8 mouse cellular contexts compared by ENCODE assay signal in the genomic region with DNA sequence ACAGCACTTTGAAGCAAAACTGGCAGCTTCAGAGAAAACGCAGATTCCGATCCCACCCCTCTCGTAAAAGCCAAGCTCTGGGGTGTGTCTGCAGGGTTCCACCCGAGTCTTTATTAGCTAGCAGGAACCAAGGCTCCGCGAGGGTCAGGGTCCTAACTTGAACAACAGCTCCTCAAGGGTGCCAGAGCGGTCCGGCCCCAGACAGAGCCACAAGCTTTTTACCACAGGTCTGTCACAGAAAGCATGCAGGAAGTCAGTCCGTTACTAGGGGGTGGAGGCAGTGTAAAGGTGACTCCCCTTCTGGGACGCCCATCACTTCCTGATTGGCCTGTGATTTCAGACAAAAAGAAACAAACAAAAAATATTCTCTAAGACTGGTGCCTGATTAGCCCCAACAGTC. TPM values are rescaled to one million over a fixed set of nuclear protein-coding genes. Genes with fewer than 3 reads are reported as not detected.
DNase-seq lines count a peak whose midpoint lies in the region; ATAC-seq and TF ChIP-seq lines count a peak whose summit lies in the region.

No protein-coding gene starts in this region.

- H3K9me3 ChIP-seq in hindbrain, embryonic 14.5 days (ENCODE audit: control insufficient read depth, low read length), result no peaks in the 10 kb centered on the region
- H3K9me3 ChIP-seq in liver, embryonic 14.5 days (ENCODE audit: control insufficient read depth, low read length), result no peaks in the 10 kb centered on the region
- peaks cover 6% of the 10 kb centered on the region; the same call in 1 of the 2 replicates for H3K9me3 ChIP-seq in neural tube, embryonic 12.5 days

- peak overlapping the region; percentile 76 for H3K4me2 ChIP-seq in hindbrain, embryonic 14.5 days (replicated peaks)
- H3K4me2 ChIP-seq in liver, embryonic 14.5 days (ENCODE audit: low read depth), result peak overlapping the region; percentile 98
- peak overlapping the region; percentile 94 for H3K4me2 ChIP-seq in neural tube, embryonic 12.5 days (replicated peaks)

- DNase-seq in gastrocnemius, adult 2 months, result no peak
- no peak for DNase-seq in gastrocnemius, postnatal 14 days
- peak; percentile 42 for DNase-seq in adipocyte (ENCODE audit: low spot score)
- DNase-seq in hindbrain, embryonic 14.5 days (ENCODE audit: low spot score), result no peak
- DNase-seq in liver, embryonic 14.5 days (ENCODE audit: low read depth in 3 of 3, low spot score in 3 of 3), result no peak
- no peak for DNase-seq in layer of hippocampus, adult 11-12 months (ENCODE audit: low spot score)
- no peak for DNase-seq in right cerebral cortex, postnatal 14 days

- WGBS in hindbrain, embryonic 14.5 days, result 14% methylated on average over 10 of the region's 10 CpGs
- 8% methylated on average over 10 of the region's 10 CpGs for WGBS in liver, embryonic 14.5 days (ENCODE audit: insufficient replicate concordance)
- 3% methylated on average over 10 of the region's 10 CpGs for WGBS in neural tube, embryonic 12.5 days

- ATAC-seq in hindbrain, embryonic 14.5 days (ENCODE audit: low FRiP score), result no peak
- no peak for ATAC-seq in liver, embryonic 14.5 days (ENCODE audit: insufficient read depth)
- no peak for ATAC-seq in neural tube, embryonic 12.5 days (ENCODE audit: low FRiP score, low read depth)

- H3K36me3 ChIP-seq in hindbrain, embryonic 14.5 days (replicated peaks; ENCODE audit: control insufficient read depth, insufficient read depth), result no peaks in the 10 kb centered on the region
- no peaks in the 10 kb centered on the region for H3K36me3 ChIP-seq in liver, embryonic 14.5 days (replicated peaks; ENCODE audit: control insufficient read depth, insufficient read depth, low read depth)
- no peaks in the 10 kb centered on the region for H3K36me3 ChIP-seq in neural tube, embryonic 12.5 days

- peaks cover 88% of the 10 kb centered on the region for H3K27me3 ChIP-seq in hindbrain, embryonic 14.5 days (ENCODE audit: control insufficient read depth, insufficient read depth, low read length)
- H3K27me3 ChIP-seq in liver, embryonic 14.5 days (ENCODE audit: control insufficient read depth, insufficient read depth, low read length), result peaks cover 49% of the 10 kb centered on the region
- H3K27me3 ChIP-seq in neural tube, embryonic 12.5 days (replicated peaks), result peaks cover 90% of the 10 kb centered on the region

- no peak overlapping the region for H3K9ac ChIP-seq in hindbrain, embryonic 14.5 days
- peak overlapping the region; percentile 86 for H3K9ac ChIP-seq in liver, embryonic 14.5 days (replicated peaks)
- no peak overlapping the region for H3K9ac ChIP-seq in neural tube, embryonic 12.5 days

- peak overlapping the region; percentile 82 for H3K27ac ChIP-seq in gastrocnemius, adult 2 months
- no peak overlapping the region for H3K27ac ChIP-seq in hindbrain, embryonic 14.5 days
- H3K27ac ChIP-seq in liver, embryonic 14.5 days, result no peak overlapping the region
- H3K27ac ChIP-seq in neural tube, embryonic 12.5 days, result no peak overlapping the region

- intact Hi-C loops in gastrocnemius, adult 2 months (cut with DNase I), result no loop called here
- intact Hi-C loops in gastrocnemius, postnatal 14 days (cut with DNase I; ENCODE audit: low total_unique reads), result no loop called here

- no peak for TF ChIP-seq EP300 in liver, embryonic 14.5 days (IDR thresholded peaks at IDR 0.05; ENCODE audit: low read depth)

- H3K4me1 ChIP-seq in hindbrain, embryonic 14.5 days (replicated peaks; ENCODE audit: control insufficient read depth, insufficient read depth, low read length), result peaks cover 19% of the 10 kb centered on the region
- H3K4me1 ChIP-seq in liver, embryonic 14.5 days (replicated peaks; ENCODE audit: control insufficient read depth in 2 of 2, insufficient read depth in 2 of 2, low read length in 1 of 2), result peaks cover 6 to 16% of the 10 kb centered on the region in 2 experiments
- H3K4me1 ChIP-seq in neural tube, embryonic 12.5 days, result peaks cover 30% of the 10 kb centered on the region

- TF ChIP-seq CTCF in gastrocnemius, adult 2 months (IDR thresholded peaks at IDR 0.05), result no peak
- TF ChIP-seq CTCF in liver, embryonic 14.5 days (IDR thresholded peaks at IDR 0.05; ENCODE audit: low read depth), result no peak

- peak overlapping the region; percentile 90 for H3K4me3 ChIP-seq in gastrocnemius, adult 2 months
- H3K4me3 ChIP-seq in hindbrain, embryonic 14.5 days (replicated peaks; ENCODE audit: low read length), result peak overlapping the region; percentile 42
- peak overlapping the region; percentile 33 to 89; a peak in 3 of 4 replicates for H3K4me3 ChIP-seq in liver, embryonic 14.5 days (ENCODE audit: insufficient read depth in 1 of 2, low read depth in 2 of 2, low read length in 2 of 2)
- no peak overlapping the region for H3K4me3 ChIP-seq in neural tube, embryonic 12.5 days

RNA-seq across cellular contexts. Expression of a gene that starts 0.7 kb away (rescaled TPM):
- total RNA-seq in gastrocnemius, adult 2 months (2021), result 1 to 10 TPM; 1.0 to 1.1 TPM
- 1 to 10 TPM; 1.3 TPM for total RNA-seq in gastrocnemius, postnatal 14 days (2021)
- 1.2 and 2.0 TPM in 2 replicates for polyA plus RNA-seq in hindbrain, embryonic 14.5 days (2014; fragmentation: Nextera tagmentation; extraction: Ambion mirVana)
- polyA plus RNA-seq in liver, embryonic 14.5 days (2012; rRNA removed), result 1.0 and 1.3 TPM in 2 replicates
- polyA plus RNA-seq in liver, embryonic 14.5 days (2014; fragmentation: Nextera tagmentation; extraction: Ambion mirVana), result 0.75 and 0.83 TPM in 2 replicates
- 0.90 and 1.0 TPM in 2 replicates for polyA plus RNA-seq in neural tube, embryonic 12.5 days (2016; fragmentation: Nextera tagmentation; extraction: Ambion mirVana)

RNA-seq across cellular contexts. Expression of a gene that starts 0.7 kb away (rescaled TPM):
- 1 to 10 TPM; 2.4 to 2.9 TPM for total RNA-seq in gastrocnemius, adult 2 months (2021)
- total RNA-seq in gastrocnemius, postnatal 14 days (2021), result 1 to 10 TPM; 2.8 to 3.9 TPM
- polyA plus RNA-seq in hindbrain, embryonic 14.5 days (2014; fragmentation: Nextera tagmentation; extraction: Ambion mirVana), result 15.2 and 17.4 TPM in 2 replicates
- 5.5 and 6.0 TPM in 2 replicates for polyA plus RNA-seq in liver, embryonic 14.5 days (2012; rRNA removed)
- polyA plus RNA-seq in liver, embryonic 14.5 days (2014; fragmentation: Nextera tagmentation; extraction: Ambion mirVana), result 11.5 and 15.8 TPM in 2 replicates
- polyA plus RNA-seq in neural tube, embryonic 12.5 days (2016; fragmentation: Nextera tagmentation; extraction: Ambion mirVana), result 18.7 and 21.2 TPM in 2 replicates

RNA-seq across cellular contexts. Expression of a gene that starts 4.5 kb away (rescaled TPM):
- total RNA-seq in gastrocnemius, adult 2 months (2021), result 1 to 10 TPM; 6.1 to 8.4 TPM
- total RNA-seq in gastrocnemius, postnatal 14 days (2021), result 1 to 10 TPM in 1 of 2 experiments, under 1 TPM in 1; 0.95 to 1.4 TPM
- polyA plus RNA-seq in hindbrain, embryonic 14.5 days (2014; fragmentation: Nextera tagmentation; extraction: Ambion mirVana), result 0.63 and 0.79 TPM in 2 replicates
- 0.03 TPM in 1 of 2 replicates, not detected in the other for polyA plus RNA-seq in liver, embryonic 14.5 days (2012; rRNA removed)
- 0.08 TPM in 1 of 2 replicates, not detected in the other for polyA plus RNA-seq in liver, embryonic 14.5 days (2014; fragmentation: Nextera tagmentation; extraction: Ambion mirVana)
- polyA plus RNA-seq in neural tube, embryonic 12.5 days (2016; fragmentation: Nextera tagmentation; extraction: Ambion mirVana), result 0.19 and 0.20 TPM in 2 replicates

RNA-seq across cellular contexts. Expression of a gene that starts 10.2 kb away (rescaled TPM):
- 1 to 10 TPM; 1.8 to 3.5 TPM for total RNA-seq in gastrocnemius, adult 2 months (2021)
- total RNA-seq in gastrocnemius, postnatal 14 days (2021), result 1 to 10 TPM; 5.1 to 6.1 TPM
- 8.7 and 11.5 TPM in 2 replicates for polyA plus RNA-seq in hindbrain, embryonic 14.5 days (2014; fragmentation: Nextera tagmentation; extraction: Ambion mirVana)
- polyA plus RNA-seq in liver, embryonic 14.5 days (2012; rRNA removed), result 1.6 and 1.7 TPM in 2 replicates
- polyA plus RNA-seq in liver, embryonic 14.5 days (2014; fragmentation: Nextera tagmentation; extraction: Ambion mirVana), result 2.3 and 3.1 TPM in 2 replicates
- polyA plus RNA-seq in neural tube, embryonic 12.5 days (2016; fragmentation: Nextera tagmentation; extraction: Ambion mirVana), result 6.5 TPM in 2 replicates

RNA-seq across cellular contexts. Expression of a gene that starts 10.8 kb away (rescaled TPM):
- total RNA-seq in gastrocnemius, adult 2 months (2021), result 10 to 100 TPM; 27.9 to 32.4 TPM
- 10 to 100 TPM; 24.1 to 27.3 TPM for total RNA-seq in gastrocnemius, postnatal 14 days (2021)
- 4.0 and 4.3 TPM in 2 replicates for polyA plus RNA-seq in hindbrain, embryonic 14.5 days (2014; fragmentation: Nextera tagmentation; extraction: Ambion mirVana)
- polyA plus RNA-seq in liver, embryonic 14.5 days (2012; rRNA removed), result 0.02 and 0.03 TPM in 2 replicates
- polyA plus RNA-seq in liver, embryonic 14.5 days (2014; fragmentation: Nextera tagmentation; extraction: Ambion mirVana), result not detected in 2 replicates
- 3.5 and 4.3 TPM in 2 replicates for polyA plus RNA-seq in neural tube, embryonic 12.5 days (2016; fragmentation: Nextera tagmentation; extraction: Ambion mirVana)
